Mouse (Mus musculus): Measurements from ENCODE around the gene Morn5.

Morn5 gene

DNA sequence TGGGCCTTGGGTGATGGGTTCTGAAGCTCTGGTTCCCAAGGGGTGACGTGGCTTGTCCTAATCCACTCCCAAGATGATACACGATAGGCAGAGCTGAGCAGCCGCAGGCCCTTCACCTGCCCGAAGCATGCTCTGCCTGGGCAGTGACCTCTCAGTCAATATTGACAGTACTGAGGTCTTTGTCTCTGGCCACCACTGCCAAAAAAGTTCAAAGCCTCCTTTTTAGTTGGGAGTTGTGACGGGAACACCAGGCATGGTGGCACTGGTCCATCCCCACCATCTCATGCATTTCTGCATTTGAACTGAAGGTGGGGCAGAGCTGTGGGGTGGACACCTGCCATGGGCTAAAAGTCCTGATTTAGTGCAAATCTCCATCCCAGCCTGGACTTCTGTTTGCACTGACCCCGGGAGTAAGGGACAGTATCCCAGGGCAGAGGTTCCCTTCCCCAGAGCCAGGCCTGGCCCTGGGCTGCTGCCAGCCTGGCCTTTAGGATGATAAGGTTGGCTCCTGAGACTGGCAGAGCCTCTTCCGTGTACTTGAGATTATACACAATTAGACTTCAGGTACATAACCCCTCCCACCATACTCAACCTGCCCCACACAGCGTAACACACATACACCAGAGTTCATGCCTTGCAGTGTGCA lies 22.5 kb downstream of the Morn5 start:
- no peak for DNase-seq

DNA sequence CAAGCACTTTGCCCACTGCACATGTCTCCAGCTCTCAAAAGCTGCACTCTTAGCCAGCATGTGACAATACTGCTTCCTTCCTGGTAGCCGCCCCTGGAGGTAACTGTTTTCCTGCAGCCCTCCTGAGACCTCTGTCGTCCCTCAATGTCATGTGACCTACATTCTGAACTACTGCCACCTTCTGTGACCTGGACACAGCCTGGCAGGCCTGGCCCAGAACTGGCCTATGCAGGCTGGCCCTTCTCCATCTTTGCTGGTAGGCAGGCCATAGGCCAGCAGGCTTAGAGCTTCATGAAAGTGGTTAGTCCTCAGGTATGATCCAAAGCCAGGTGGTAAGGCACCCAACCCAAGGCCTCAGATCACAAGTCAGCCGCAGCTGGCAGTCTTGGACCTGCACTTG lies 24.5 kb downstream of the Morn5 start:
- peak; percentile 23 for DNase-seq

DNA sequence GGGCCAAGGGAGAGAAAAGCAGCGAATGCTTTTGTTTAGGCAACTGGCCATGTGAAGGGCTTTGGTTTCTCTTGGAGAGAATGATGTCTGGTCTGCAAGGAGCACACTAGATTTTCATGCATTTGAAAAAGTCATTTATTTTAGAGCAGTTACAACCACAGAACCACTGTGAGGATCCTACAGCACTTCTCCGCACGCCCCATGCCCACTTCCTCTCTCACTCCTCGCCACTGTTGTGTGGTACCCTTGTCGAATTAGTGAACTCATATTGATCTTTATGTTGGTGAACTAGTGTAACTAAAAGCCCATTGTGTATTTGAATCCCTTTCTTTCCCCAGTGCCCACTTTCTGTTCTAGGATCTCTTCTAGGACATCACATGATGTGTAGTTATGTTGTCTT lies 26.0 kb downstream of the Morn5 start:
- DNase-seq: no peak

DNA sequence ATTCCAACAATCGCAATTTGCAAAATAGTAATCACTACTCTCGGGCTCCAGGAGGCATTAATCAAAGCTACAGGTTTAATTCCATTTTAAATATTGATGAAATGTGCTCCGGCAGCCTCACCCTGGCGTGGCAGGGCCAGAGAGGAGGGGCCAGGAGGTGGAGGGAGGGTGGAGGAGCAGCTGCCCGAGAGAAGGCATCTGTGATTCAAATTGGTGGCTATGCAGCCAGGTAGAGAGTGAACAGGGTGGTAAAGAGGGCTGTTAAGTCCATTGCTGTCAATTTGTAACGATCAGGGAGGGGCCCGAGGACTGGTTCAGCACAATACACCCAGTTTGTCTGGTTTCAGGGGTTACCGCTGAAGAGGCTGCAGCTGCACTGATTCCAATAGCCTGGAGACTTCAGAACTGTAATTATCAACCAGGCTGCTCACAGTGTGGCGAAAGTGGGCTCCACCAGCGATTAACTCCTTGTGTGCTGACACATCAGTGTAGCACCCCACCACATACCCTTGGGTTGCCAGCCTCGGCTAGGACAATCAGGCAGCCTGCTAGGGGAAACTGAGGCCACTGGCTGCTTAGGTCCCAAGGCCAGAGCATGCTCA lies 28.0 kb downstream of the Morn5 start:
- no peak for DNase-seq

DNA sequence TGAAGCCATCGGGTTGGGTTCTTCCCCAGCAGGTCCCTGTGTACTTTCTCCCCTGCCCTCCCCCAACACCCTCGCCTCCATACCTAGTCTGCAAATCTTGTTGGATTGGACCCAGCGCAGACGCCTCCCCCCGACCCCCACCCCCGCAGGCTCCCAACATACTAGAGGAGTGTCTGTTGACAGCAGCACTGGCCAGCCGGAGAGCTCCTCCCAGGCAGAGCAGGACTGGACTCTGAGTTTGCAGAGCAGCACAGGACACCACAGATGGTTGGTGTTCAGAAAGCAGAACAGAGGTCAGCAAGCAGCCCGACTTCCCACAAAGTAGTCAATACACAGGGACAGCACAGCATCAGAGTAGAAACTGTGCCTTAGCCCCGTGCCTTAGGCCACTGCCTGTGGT lies 32.2 kb downstream of the Morn5 start:
- DNase-seq: peak; percentile 69

GRCm38 (mm10) chr2:36082802-36083580 lies 33.7 kb downstream of the Morn5 start:
- DNase-seq: no peak

GRCm38 (mm10) chr2:36085041-36085440 lies 35.8 kb downstream of the Morn5 start:
- DNase-seq: no peak

DNA sequence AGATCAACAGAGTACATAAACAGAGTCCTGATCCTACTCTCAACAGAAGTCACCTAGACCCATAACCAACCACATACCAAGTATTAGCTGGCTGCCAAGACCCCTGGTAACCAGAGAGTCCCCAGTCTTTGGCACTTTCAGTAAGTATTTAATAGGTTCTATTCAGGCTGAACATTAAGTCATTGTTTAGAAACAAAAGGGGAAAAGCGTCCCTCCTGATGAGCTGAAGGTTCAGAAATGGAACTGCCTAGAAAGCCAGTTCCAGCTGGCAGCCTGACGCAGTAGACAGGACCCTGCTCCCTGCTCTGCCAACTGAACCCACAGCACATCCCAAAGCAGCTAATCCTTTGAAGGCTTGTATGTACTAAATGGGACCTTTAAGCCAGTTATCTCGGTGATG lies 39.9 kb downstream of the Morn5 start:
- no peak for DNase-seq

GRCm38 (mm10) chr2:36090853-36091741 lies 41.8 kb downstream of the Morn5 start:
- DNase-seq: peak; percentile 79

DNA sequence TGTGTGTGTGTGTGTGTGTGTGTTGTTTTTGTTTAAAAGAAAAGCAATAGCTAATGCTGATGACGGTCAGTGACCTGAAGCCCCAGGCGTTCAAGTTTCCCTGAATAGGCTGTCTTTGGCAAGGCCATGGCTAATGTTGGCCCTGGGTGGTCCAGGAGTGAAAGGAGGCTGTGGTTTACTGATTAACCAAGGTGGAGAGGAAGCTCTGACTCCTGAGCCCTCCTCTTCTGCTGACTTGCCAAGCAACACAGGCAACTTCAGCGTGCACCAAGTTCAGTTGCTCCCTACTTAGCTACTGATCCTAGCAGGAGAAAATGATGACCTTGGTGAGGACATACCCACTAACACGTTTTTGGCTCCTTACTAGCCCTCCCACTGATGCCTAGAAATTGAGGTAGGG lies 43.5 kb downstream of the Morn5 start:
- peak; percentile 51 for DNase-seq

DNA sequence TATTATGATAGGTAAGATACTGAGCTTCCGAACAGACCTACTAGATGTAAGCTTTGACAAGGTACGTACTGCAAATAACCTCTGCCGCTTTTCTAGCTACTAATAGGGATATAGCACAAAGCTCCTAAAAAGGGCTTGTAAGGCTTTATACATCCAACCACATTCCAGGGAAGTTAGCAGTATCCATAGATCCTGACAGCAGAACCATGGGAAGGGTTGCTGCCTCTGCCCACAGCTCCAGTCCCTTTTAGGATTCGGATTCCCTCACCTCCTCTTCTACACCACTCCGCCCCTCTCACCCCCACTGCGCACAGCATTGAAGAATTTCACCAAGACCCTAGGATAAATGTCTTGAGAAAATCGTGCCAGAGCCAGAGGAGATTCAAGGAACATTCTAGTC lies 44.0 kb downstream of the Morn5 start:
- no peak for DNase-seq

DNA sequence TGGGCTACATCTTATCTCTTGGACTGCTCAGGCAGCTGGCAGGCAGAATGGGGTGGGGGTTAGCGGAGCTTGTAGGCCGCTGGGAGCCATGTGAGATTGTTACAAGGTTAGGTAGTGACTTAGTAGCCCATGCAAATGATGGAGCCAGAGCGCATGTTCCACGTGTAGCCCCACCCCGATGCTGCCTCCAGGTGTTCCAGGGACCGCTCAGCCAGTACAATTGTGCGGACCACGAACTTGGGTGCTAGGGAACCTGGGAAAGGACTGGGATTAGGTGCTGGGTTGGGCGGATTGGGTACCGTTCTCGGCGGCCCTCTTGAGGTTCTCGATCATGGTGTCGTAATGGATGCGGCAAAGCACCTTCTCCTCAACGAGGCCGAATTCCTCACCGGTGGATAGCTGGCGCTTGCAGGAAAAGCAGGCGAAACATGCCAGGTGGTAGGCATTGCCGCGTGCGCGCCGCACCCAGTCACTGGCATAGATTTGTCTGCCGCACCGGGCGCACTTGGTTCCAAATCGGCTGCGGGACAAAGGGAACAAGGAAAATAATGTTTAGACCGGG lies 44.7 kb downstream of the Morn5 start:
- DNase-seq: no peak

DNA sequence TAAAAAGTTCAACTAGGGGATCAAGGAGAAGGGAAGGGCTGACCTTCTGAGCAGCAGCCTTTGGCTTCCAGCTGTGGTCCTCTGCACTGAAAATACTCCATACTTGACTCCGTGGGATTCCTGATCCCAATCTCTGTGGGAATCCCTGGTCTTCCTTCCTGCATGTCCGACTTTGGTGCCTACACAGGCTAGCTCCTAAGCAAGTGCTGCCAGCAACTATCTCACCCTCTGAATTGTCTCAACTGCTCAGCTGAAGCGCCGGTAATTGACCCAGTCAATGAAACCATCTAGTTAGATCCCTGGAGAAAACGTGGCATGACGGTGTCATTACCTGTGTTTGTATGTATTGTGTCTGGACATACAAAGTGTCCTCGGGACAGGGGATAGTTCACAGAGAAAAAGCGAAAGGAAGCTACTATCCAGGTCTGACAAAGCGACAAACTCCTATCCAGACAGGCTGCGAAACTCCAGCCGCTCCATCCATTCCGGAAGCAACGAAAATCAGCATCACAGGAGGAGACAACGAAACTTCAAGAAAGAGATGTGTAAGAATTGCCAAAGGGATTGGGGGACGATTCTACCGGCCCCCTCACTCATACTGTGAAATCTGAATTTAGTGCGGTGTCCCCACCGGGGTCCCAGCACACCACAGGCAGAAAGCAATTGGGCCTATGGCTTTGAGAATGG lies 48.0 kb downstream of the Morn5 start:
- no peak for DNase-seq

- no peak for DNase-seq
These were observed 48.8 kb downstream of the Morn5 start for GRCm38 (mm10) chr2:36098021-36098420.

- no peak for DNase-seq
These were observed 50.5 kb downstream of the Morn5 start for GRCm38 (mm10) chr2:36099739-36100138.

GRCm38 (mm10) chr2:36101866-36102558 lies 52.8 kb downstream of the Morn5 start:
- DNase-seq: no peak

GRCm38 (mm10) chr2:36102559-36102946 lies 53.3 kb downstream of the Morn5 start:
- peak; percentile 45 for DNase-seq

- no peak for DNase-seq
These were observed 53.9 kb downstream of the Morn5 start for GRCm38 (mm10) chr2:36103069-36103554.

DNA sequence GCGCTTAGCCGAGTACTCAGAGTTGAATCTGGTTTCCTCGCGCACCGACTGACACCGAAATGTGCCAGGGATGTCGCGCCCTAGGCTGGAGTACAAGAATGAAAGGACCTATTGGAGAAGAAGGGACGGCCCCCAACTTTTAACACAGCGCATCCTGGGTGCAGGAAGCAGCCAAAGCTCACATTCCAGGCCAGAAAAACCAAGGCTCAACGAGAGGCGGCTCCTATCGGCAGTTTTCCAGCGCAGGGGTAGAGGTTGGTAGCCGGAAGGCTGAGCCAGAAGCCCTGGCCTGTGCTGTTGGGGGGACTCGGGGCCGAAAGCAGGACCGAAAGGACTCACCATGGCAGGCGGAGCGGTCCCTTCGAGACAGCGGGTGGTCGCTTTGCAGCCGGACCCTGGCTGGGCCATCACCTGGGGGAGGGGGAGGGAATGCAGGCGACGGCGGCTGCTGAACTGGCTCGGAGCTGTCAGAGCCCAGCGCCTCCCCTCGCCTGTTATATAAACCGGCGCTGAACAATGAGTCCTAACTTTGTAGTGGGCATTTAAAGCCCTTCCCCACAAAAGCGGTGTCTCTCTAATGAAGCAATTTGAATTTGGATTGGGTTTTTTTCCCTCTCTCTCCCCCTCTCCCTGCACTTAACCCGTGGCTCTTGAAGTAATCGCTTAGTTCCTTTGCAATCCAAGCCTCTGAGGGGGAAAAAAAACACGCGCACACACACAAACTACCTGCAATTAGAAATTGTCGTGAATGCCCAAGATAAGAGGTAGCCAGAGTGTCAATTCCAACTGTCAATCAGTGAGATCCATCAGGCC lies 54.5 kb downstream of the Morn5 start:
- peak; percentile 43 for DNase-seq

GRCm38 (mm10) chr2:36104436-36104955 lies 55.2 kb downstream of the Morn5 start:
- peak; percentile 30 for DNase-seq

Measured in kidney, postnatal 10 days (tissue).